Mouse (Mus musculus): ENCODE measurements around the gene Kcnmb3. TPM values are rescaled to one million over a fixed set of nuclear protein-coding genes. Genes with fewer than 3 reads are reported as not detected.
A peak's percentile ranks its signal among the peaks of the same experiment; 100 is the strongest.
"Not testable (repeated sequence)": the region's sequence is repeated elsewhere in the genome, so short reads cannot be mapped to it uniquely, and the experiment has no call there.

The Kcnmb3 gene
- polyA plus RNA-seq, 1 experiment from 2014 or later, result 0.16 TPM

GRCm38 (mm10) chr3:32434016-32434415 is 58.0 kb downstream of the Kcnmb3 start:
- no peak overlapping the region for H3K9ac ChIP-seq (replicated peaks; ENCODE audit: low read depth)
- peaks cover 19% of the 10 kb centered on the region; the same call in 1 of the 2 replicates for H3K36me3 ChIP-seq (ENCODE audit: insufficient read depth, low read length)
- H3K4me2 ChIP-seq (replicated peaks; ENCODE audit: low read depth, low read length), result no peak overlapping the region
- no peaks in the 10 kb centered on the region for H3K9me3 ChIP-seq (ENCODE audit: low read length)
- WGBS, result 71% methylated on average over 2 of the region's 2 CpGs
- no peak overlapping the region for H3K27ac ChIP-seq (ENCODE audit: low read length)
- DNase-seq (ENCODE audit: low spot score), result no peak
- no peak overlapping the region for H3K4me3 ChIP-seq (ENCODE audit: low read depth, low read length)
- no peaks in the 10 kb centered on the region for H3K27me3 ChIP-seq (replicated peaks; ENCODE audit: insufficient read depth, low read length)
- H3K4me1 ChIP-seq (ENCODE audit: insufficient read depth, low read depth, low read length), result 0 out of 2 replicates have a peak, but pooled peaks cover 1% of the 10 kb centered on the region
- no peak for ATAC-seq
- no peak for TF ChIP-seq EP300 (IDR thresholded peaks at IDR 0.05)
- TF ChIP-seq CTCF (IDR thresholded peaks at IDR 0.05), result no peak

GRCm38 (mm10) chr3:32430394-32430793 is 61.6 kb downstream of the Kcnmb3 start:
- 44% methylated on average over 2 of the region's 2 CpGs for WGBS
- Histone ChIP-seq H3K9me3 (ENCODE audit: low read length) (no peaks in the 10 kb centered on the region), H3K4me1 (ENCODE audit: insufficient read depth, low read depth, low read length) (peaks cover 11% of the 10 kb centered on the region; the same call in 1 of the 2 replicates), H3K4me2 (replicated peaks; ENCODE audit: low read depth, low read length) (no peak overlapping the region), H3K27ac (ENCODE audit: low read length) (no peak overlapping the region), H3K4me3 (ENCODE audit: low read depth, low read length) (no peak overlapping the region), H3K36me3 (ENCODE audit: insufficient read depth, low read length) (no peaks in the 10 kb centered on the region), H3K27me3 (replicated peaks; ENCODE audit: insufficient read depth, low read length) (no peaks in the 10 kb centered on the region), H3K9ac (replicated peaks; ENCODE audit: low read depth) (no peak overlapping the region)
- DNase-seq (ENCODE audit: low spot score) (peak; percentile 6), ATAC-seq (no peak)
- TF ChIP-seq CTCF (IDR thresholded peaks at IDR 0.05), result no peak
- TF ChIP-seq EP300 (IDR thresholded peaks at IDR 0.05), result no peak

GRCm38 (mm10) chr3:32429351-32429750 is 62.7 kb downstream of the Kcnmb3 start:
- H3K36me3 ChIP-seq (ENCODE audit: insufficient read depth, low read length); H3K27ac ChIP-seq (ENCODE audit: low read length); H3K4me3 ChIP-seq (ENCODE audit: low read depth, low read length); H3K9ac ChIP-seq (replicated peaks; ENCODE audit: low read depth); H3K9me3 ChIP-seq (ENCODE audit: low read length); ATAC-seq; H3K4me2 ChIP-seq (replicated peaks; ENCODE audit: low read depth, low read length); DNase-seq (ENCODE audit: low spot score); H3K27me3 ChIP-seq (replicated peaks; ENCODE audit: insufficient read depth, low read length): not testable (repeated sequence)
- H3K4me1 ChIP-seq (ENCODE audit: insufficient read depth, low read depth, low read length), result peaks cover 11% of the 10 kb centered on the region; the same call in 1 of the 2 replicates

DNA sequence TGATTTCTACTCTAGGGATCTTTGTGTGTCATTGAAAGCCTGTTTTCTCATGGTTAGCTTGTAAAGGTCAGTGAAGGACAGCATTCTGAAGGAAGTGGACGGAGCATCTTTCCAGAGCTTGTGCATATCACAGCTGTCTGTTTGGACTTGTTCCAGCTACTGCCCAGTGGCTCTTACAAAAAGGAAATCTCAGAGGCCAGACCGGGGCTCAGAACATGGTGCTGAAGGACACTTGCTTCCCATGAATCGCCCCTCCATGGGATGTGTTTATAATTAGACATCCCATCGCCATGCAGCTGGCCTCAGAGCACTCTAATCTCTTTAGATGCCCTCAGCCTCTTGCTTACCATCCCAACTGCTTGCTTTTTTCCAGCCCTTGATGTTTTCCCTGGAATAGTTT is 63.1 kb downstream of the Kcnmb3 start:
- Histone ChIP-seq H3K9ac (replicated peaks; ENCODE audit: low read depth) (no peak overlapping the region), H3K27ac (ENCODE audit: low read length) (no peak overlapping the region), H3K9me3 (ENCODE audit: low read length) (no peaks in the 10 kb centered on the region), H3K4me2 (replicated peaks; ENCODE audit: low read depth, low read length) (no peak overlapping the region), H3K27me3 (replicated peaks; ENCODE audit: insufficient read depth, low read length) (no peaks in the 10 kb centered on the region), H3K36me3 (ENCODE audit: insufficient read depth, low read length) (no peaks in the 10 kb centered on the region), H3K4me3 (ENCODE audit: low read depth, low read length) (no peak overlapping the region), H3K4me1 (ENCODE audit: insufficient read depth, low read depth, low read length) (peaks cover 11% of the 10 kb centered on the region; the same call in 1 of the 2 replicates)
- TF ChIP-seq EP300 (IDR thresholded peaks at IDR 0.05) (no peak), CTCF (IDR thresholded peaks at IDR 0.05) (no peak)
- ATAC-seq, result peak; percentile 54
- DNase-seq (ENCODE audit: low spot score), result peak; percentile 73
- WGBS, result 24% methylated on average over 4 of the region's 4 CpGs

- H3K4me2 ChIP-seq (replicated peaks; ENCODE audit: low read depth, low read length), result no peak overlapping the region
- ATAC-seq (no peak), DNase-seq (ENCODE audit: low spot score) (no peak)
- WGBS, result 84% methylated on average over 3 of the region's 3 CpGs
- H3K9ac ChIP-seq (replicated peaks; ENCODE audit: low read depth), result no peak overlapping the region
- TF ChIP-seq CTCF (IDR thresholded peaks at IDR 0.05) (no peak), EP300 (IDR thresholded peaks at IDR 0.05) (no peak)
- no peaks in the 10 kb centered on the region for H3K9me3 ChIP-seq (ENCODE audit: low read length)
- H3K27ac ChIP-seq (ENCODE audit: low read length), result no peak overlapping the region
- H3K4me1 ChIP-seq (ENCODE audit: insufficient read depth, low read depth, low read length), result peaks cover 11% of the 10 kb centered on the region; the same call in 1 of the 2 replicates
- no peaks in the 10 kb centered on the region for H3K27me3 ChIP-seq (replicated peaks; ENCODE audit: insufficient read depth, low read length)
- H3K36me3 ChIP-seq (ENCODE audit: insufficient read depth, low read length), result no peaks in the 10 kb centered on the region
- H3K4me3 ChIP-seq (ENCODE audit: low read depth, low read length), result no peak overlapping the region
Observed at GRCm38 (mm10) chr3:32428361-32428760, 63.7 kb downstream of the Kcnmb3 start.

- Histone ChIP-seq H3K9me3 (ENCODE audit: low read length) (no peaks in the 10 kb centered on the region), H3K36me3 (ENCODE audit: insufficient read depth, low read length) (no peaks in the 10 kb centered on the region), H3K27me3 (replicated peaks; ENCODE audit: insufficient read depth, low read length) (no peaks in the 10 kb centered on the region), H3K4me3 (ENCODE audit: low read depth, low read length) (no peak overlapping the region), H3K27ac (ENCODE audit: low read length) (no peak overlapping the region), H3K9ac (replicated peaks; ENCODE audit: low read depth) (no peak overlapping the region), H3K4me2 (replicated peaks; ENCODE audit: low read depth, low read length) (no peak overlapping the region), H3K4me1 (ENCODE audit: insufficient read depth, low read depth, low read length) (peaks cover 11% of the 10 kb centered on the region; the same call in 1 of the 2 replicates)
- DNase-seq (ENCODE audit: low spot score) (no peak), ATAC-seq (no peak)
- no peak for TF ChIP-seq CTCF (IDR thresholded peaks at IDR 0.05)
- TF ChIP-seq EP300 (IDR thresholded peaks at IDR 0.05), result no peak
- 48% methylated on average over 4 of the region's 4 CpGs for WGBS
Observed at GRCm38 (mm10) chr3:32427695-32428094, 64.3 kb downstream of the Kcnmb3 start.

Other genes with a start within 250 kb of the Kcnmb3 start
- gene Zmat3, start 126.2 kb downstream of the Kcnmb3 start, polyA plus RNA-seq (2015; fragmentation: Nextera tagmentation; extraction: Ambion mirVana), result 1.9 and 2.1 TPM in 2 replicates
- gene Pik3ca, start 94.6 kb downstream of the Kcnmb3 start, polyA plus RNA-seq (2015; fragmentation: Nextera tagmentation; extraction: Ambion mirVana), result 13.4 and 16.0 TPM in 2 replicates
- gene Zfp639, start 18.0 kb upstream of the Kcnmb3 start, polyA plus RNA-seq (2015; fragmentation: Nextera tagmentation; extraction: Ambion mirVana), result 28.9 and 33.9 TPM in 2 replicates
- 19.5 and 22.1 TPM in 2 replicates for gene Mfn1, start 37.2 kb upstream of the Kcnmb3 start, polyA plus RNA-seq (2015; fragmentation: Nextera tagmentation; extraction: Ambion mirVana)
- gene Gnb4, start 124.4 kb upstream of the Kcnmb3 start, polyA plus RNA-seq (2015; fragmentation: Nextera tagmentation; extraction: Ambion mirVana), result 109 and 114 TPM in 2 replicates
- 78.3 and 79.5 TPM in 2 replicates for gene Actl6a, start 214.1 kb upstream of the Kcnmb3 start, polyA plus RNA-seq (2015; fragmentation: Nextera tagmentation; extraction: Ambion mirVana)
- 232 and 259 TPM in 2 replicates for gene Ndufb5, start 244.8 kb upstream of the Kcnmb3 start, polyA plus RNA-seq (2015; fragmentation: Nextera tagmentation; extraction: Ambion mirVana)
- gene Mrpl47, start 245.4 kb upstream of the Kcnmb3 start, polyA plus RNA-seq (2015; fragmentation: Nextera tagmentation; extraction: Ambion mirVana), result 15.4 and 16.1 TPM in 2 replicates